Mouse (Mus musculus): Measurements from ENCODE around the gene Prickle4. TPM values are rescaled to one million over a fixed set of nuclear protein-coding genes. Genes with fewer than 3 reads are reported as not detected.

The Prickle4 gene
- total and polyA plus RNA-seq, 3 experiments: 3.4 TPM; not detected in 2

DNA sequence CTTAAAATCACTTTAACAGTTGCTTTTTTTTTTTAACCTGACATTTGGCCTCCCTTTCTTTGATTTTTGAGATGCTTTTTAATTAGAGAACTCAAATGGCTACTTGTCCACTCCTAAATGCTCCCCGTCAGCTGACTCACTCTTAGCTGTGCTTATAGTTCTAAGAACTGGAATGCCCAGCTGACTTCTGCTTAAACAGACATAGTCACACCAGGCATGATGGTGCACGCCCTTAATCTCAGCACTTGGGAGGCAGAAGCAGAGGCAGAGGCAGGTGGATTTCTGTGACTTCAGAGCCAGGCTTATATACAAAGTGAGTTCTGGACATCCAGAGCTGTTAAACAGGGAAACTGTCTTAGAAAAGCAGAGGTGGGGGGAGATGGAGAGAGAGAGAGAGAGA, 42.6 kb downstream of the Prickle4 start:
- Histone ChIP-seq H3K4me3 (ENCODE audit: low read depth, low read length) (no peak overlapping the region), H3K9me3 (replicated peaks) (no peaks in the 10 kb centered on the region), H3K36me3 (replicated peaks) (peaks cover 41% of the 10 kb centered on the region), H3K27me3 (ENCODE audit: insufficient read depth, low read length) (no peaks in the 10 kb centered on the region), H3K4me1 (ENCODE audit: insufficient read depth, low read depth, low read length) (no peaks in the 10 kb centered on the region)
- ATAC-seq (ENCODE audit: extremely low read depth, insufficient number of reproducible peaks, low FRiP score, poor library complexity, severe bottlenecking) (no peak), DNase-seq (ENCODE audit: low spot score) (no peak)
- no peak for TF ChIP-seq CTCF (IDR thresholded peaks at IDR 0.05; ENCODE audit: low read depth, low read length)
- TF ChIP-seq POLR2AphosphoS5 (IDR thresholded peaks at IDR 0.05; ENCODE audit: insufficient replicate concordance, low read depth, low read length): no peak
- TF ChIP-seq GATA2 (IDR thresholded peaks at IDR 0.05; ENCODE audit: borderline replicate concordance, low read depth, low read length): no peak
- TF ChIP-seq TAL1 (conservative IDR thresholded peaks at IDR 0.05; ENCODE audit: low read depth, low read length): no peak
- no peak for TF ChIP-seq GATA1 (IDR thresholded peaks at IDR 0.05; ENCODE audit: borderline replicate concordance, low read length)

DNA sequence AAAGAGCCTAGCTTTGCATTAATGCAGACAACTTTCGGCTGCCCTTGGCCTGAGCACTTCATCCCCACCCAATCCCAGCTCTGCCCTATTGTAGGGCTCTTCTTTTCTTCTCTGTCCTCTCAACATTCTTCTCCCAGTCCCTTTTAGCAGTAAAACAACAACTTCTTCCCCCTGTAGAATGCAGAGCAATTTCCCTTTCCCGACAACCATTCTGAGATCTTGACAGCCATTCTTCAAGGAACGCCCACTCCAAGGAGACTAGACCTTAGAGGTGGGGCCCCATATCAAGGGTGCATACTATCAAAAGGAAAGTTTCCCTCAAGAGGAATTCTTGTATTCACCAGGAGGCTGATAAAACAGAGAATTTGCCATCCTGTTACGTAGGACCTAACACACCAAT, 45.6 kb downstream of the Prickle4 start:
- no peaks in the 10 kb centered on the region for H3K9me3 ChIP-seq (replicated peaks)
- ATAC-seq (ENCODE audit: extremely low read depth, insufficient number of reproducible peaks, low FRiP score, poor library complexity, severe bottlenecking) (no peak), DNase-seq (ENCODE audit: low spot score) (no peak)
- H3K4me1 ChIP-seq (ENCODE audit: insufficient read depth, low read depth, low read length): no peaks in the 10 kb centered on the region; the same call in 1 of the 2 replicates
- TF ChIP-seq POLR2AphosphoS5 (IDR thresholded peaks at IDR 0.05; ENCODE audit: insufficient replicate concordance, low read depth, low read length) (no peak), CTCF (IDR thresholded peaks at IDR 0.05; ENCODE audit: low read depth, low read length) (no peak), TAL1 (conservative IDR thresholded peaks at IDR 0.05; ENCODE audit: low read depth, low read length) (no peak), GATA2 (IDR thresholded peaks at IDR 0.05; ENCODE audit: borderline replicate concordance, low read depth, low read length) (no peak), GATA1 (IDR thresholded peaks at IDR 0.05; ENCODE audit: borderline replicate concordance, low read length) (no peak)
- H3K4me3 ChIP-seq (ENCODE audit: low read depth, low read length): no peak overlapping the region
- H3K36me3 ChIP-seq (replicated peaks): peaks cover 27% of the 10 kb centered on the region
- H3K27me3 ChIP-seq (ENCODE audit: insufficient read depth, low read length): no peaks in the 10 kb centered on the region

DNA sequence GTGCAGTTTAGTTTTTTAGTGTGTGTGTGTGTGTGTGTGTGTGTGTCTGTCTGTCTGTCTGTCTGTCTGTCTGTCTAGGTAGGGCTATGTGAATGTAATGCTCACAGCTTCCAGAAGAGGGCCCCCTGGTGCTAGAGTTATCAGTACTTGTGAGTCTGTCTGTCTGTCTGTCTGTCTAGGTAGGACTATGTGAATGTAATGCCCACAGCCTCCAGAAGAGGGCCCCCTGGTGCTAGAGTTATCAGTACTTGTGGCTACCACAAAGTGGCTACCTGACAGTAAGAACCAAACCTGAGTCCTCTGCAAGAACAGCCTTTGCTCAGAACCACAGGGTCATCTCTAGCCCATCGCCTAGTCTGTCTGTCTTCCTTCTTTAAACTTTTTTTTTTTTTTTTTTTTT, 47.9 kb downstream of the Prickle4 start:
- Histone ChIP-seq H3K27me3 (ENCODE audit: insufficient read depth, low read length) (no peaks in the 10 kb centered on the region), H3K9me3 (replicated peaks) (no peaks in the 10 kb centered on the region), H3K4me3 (ENCODE audit: low read depth, low read length) (no peak overlapping the region), H3K36me3 (replicated peaks) (peaks cover 22% of the 10 kb centered on the region), H3K4me1 (ENCODE audit: insufficient read depth, low read depth, low read length) (no peaks in the 10 kb centered on the region; the same call in 1 of the 2 replicates)
- peak; percentile 54 for ATAC-seq (ENCODE audit: extremely low read depth, insufficient number of reproducible peaks, low FRiP score, poor library complexity, severe bottlenecking)
- TF ChIP-seq CTCF (IDR thresholded peaks at IDR 0.05; ENCODE audit: low read depth, low read length) (peak; percentile 39), TAL1 (conservative IDR thresholded peaks at IDR 0.05; ENCODE audit: low read depth, low read length) (no peak)
- DNase-seq (ENCODE audit: low spot score): peak; percentile 6

DNA sequence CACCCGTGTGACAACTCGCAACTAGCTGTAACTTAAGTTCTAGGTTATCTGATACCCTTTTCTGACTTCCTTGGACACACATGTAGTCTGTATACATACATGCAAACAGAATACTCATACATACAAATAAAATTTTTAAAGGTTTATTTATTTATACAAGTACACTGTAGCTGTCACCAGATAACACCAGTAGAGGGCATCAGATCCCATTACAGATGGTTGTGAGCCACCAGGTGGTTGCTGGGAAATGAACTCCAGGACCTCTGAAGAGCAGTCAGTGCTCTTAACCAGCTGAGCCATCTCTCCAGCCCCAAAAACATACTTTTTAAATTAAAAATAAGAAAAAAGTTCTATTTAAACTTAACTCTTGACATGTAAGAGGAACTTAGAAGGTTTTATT, 51.5 kb downstream of the Prickle4 start:
- Histone ChIP-seq H3K4me1 (ENCODE audit: insufficient read depth, low read depth, low read length) (no peaks in the 10 kb centered on the region; the same call in 1 of the 2 replicates), H3K27me3 (ENCODE audit: insufficient read depth, low read length) (no peaks in the 10 kb centered on the region), H3K4me3 (ENCODE audit: low read depth, low read length) (no peak overlapping the region), H3K36me3 (replicated peaks) (peaks cover 10% of the 10 kb centered on the region), H3K9me3 (replicated peaks) (no peaks in the 10 kb centered on the region)
- TF ChIP-seq GATA2 (IDR thresholded peaks at IDR 0.05; ENCODE audit: borderline replicate concordance, low read depth, low read length) (no peak), CTCF (IDR thresholded peaks at IDR 0.05; ENCODE audit: low read depth, low read length) (no peak), TAL1 (conservative IDR thresholded peaks at IDR 0.05; ENCODE audit: low read depth, low read length) (no peak), POLR2AphosphoS5 (IDR thresholded peaks at IDR 0.05; ENCODE audit: insufficient replicate concordance, low read depth, low read length) (no peak), GATA1 (IDR thresholded peaks at IDR 0.05; ENCODE audit: borderline replicate concordance, low read length) (no peak)
- ATAC-seq (ENCODE audit: extremely low read depth, insufficient number of reproducible peaks, low FRiP score, poor library complexity, severe bottlenecking) (no peak), DNase-seq (ENCODE audit: low spot score) (no peak)

Other genes with a start within 250 kb of the Prickle4 start
- 29.1 and 31.1 TPM in 2 replicates for gene Taf8, start 192.4 kb downstream of the Prickle4 start, total RNA-seq (2014; fragmentation: Nextera tagmentation)
- 39.8 and 47.0 TPM in 2 replicates for gene Taf8, start 192.4 kb downstream of the Prickle4 start, total RNA-seq (2017)
- 22.3 and 22.4 TPM in 2 replicates for gene Taf8, start 192.4 kb downstream of the Prickle4 start, polyA plus RNA-seq (2012)
- gene Ccnd3, start 189.7 kb downstream of the Prickle4 start, total RNA-seq (2014; fragmentation: Nextera tagmentation): 229 and 238 TPM in 2 replicates
- gene Ccnd3, start 189.7 kb downstream of the Prickle4 start, total RNA-seq (2017): 134 and 143 TPM in 2 replicates
- 426 and 439 TPM in 2 replicates for gene Ccnd3, start 189.7 kb downstream of the Prickle4 start, polyA plus RNA-seq (2012)
- 8.1 and 11.8 TPM in 2 replicates for gene Bysl, start 83.2 kb downstream of the Prickle4 start, total RNA-seq (2014; fragmentation: Nextera tagmentation)
- 11.3 and 11.9 TPM in 2 replicates for gene Bysl, start 83.2 kb downstream of the Prickle4 start, total RNA-seq (2017)
- gene Bysl, start 83.2 kb downstream of the Prickle4 start, polyA plus RNA-seq (2012): 35.2 and 44.0 TPM in 2 replicates
- gene Med20, start 83.2 kb downstream of the Prickle4 start, total RNA-seq (2014; fragmentation: Nextera tagmentation): 36.4 and 38.8 TPM in 2 replicates
- 59.8 and 60.8 TPM in 2 replicates for gene Med20, start 83.2 kb downstream of the Prickle4 start, total RNA-seq (2017)
- 6.0 and 9.9 TPM in 2 replicates for gene Med20, start 83.2 kb downstream of the Prickle4 start, polyA plus RNA-seq (2012)
- gene Gm20517, start 83.1 kb downstream of the Prickle4 start, total RNA-seq (2014; fragmentation: Nextera tagmentation): 2.7 and 9.6 TPM in 2 replicates
- 1.2 and 2.0 TPM in 2 replicates for gene Gm20517, start 83.1 kb downstream of the Prickle4 start, total RNA-seq (2017)
- 0.05 TPM in 1 of 2 replicates, not detected in the other for gene Gm20517, start 83.1 kb downstream of the Prickle4 start, polyA plus RNA-seq (2012)
- gene Usp49, start 64.0 kb downstream of the Prickle4 start, total RNA-seq (2014; fragmentation: Nextera tagmentation): 16.0 and 41.7 TPM in 2 replicates
- gene Usp49, start 64.0 kb downstream of the Prickle4 start, total RNA-seq (2017): 5.3 and 6.0 TPM in 2 replicates
- 15.6 and 16.4 TPM in 2 replicates for gene Usp49, start 64.0 kb downstream of the Prickle4 start, polyA plus RNA-seq (2012)
- 343 and 409 TPM in 2 replicates for gene Tomm6, start 6.3 kb downstream of the Prickle4 start, total RNA-seq (2014; fragmentation: Nextera tagmentation)
- 55.4 and 69.9 TPM in 2 replicates for gene Tomm6, start 6.3 kb downstream of the Prickle4 start, total RNA-seq (2017)
- gene Tomm6, start 6.3 kb downstream of the Prickle4 start, polyA plus RNA-seq (2012): 258 and 272 TPM in 2 replicates
- 1.5 and 2.1 TPM in 2 replicates for gene Frs3, start 5.7 kb downstream of the Prickle4 start, total RNA-seq (2014; fragmentation: Nextera tagmentation)
- 1.6 and 2.1 TPM in 2 replicates for gene Frs3, start 5.7 kb downstream of the Prickle4 start, total RNA-seq (2017)
- 2.0 and 3.0 TPM in 2 replicates for gene Frs3, start 5.7 kb downstream of the Prickle4 start, polyA plus RNA-seq (2012)
- gene Gm21981, start 281 bp downstream of the Prickle4 start, total RNA-seq (2014; fragmentation: Nextera tagmentation): not detected in 2 replicates
- gene Gm21981, start 281 bp downstream of the Prickle4 start, total RNA-seq (2017): 0.12 and 0.71 TPM in 2 replicates
- 0.21 and 0.44 TPM in 2 replicates for gene Gm21981, start 281 bp downstream of the Prickle4 start, polyA plus RNA-seq (2012)
- gene Pgc, start 32.1 kb upstream of the Prickle4 start, total RNA-seq (2014; fragmentation: Nextera tagmentation): not detected in 2 replicates
- not detected in 2 replicates for gene Pgc, start 32.1 kb upstream of the Prickle4 start, total RNA-seq (2017)
- not detected in 2 replicates for gene Pgc, start 32.1 kb upstream of the Prickle4 start, polyA plus RNA-seq (2012)
- gene Tfeb, start 42.3 kb upstream of the Prickle4 start, total RNA-seq (2014; fragmentation: Nextera tagmentation): 11.9 and 17.8 TPM in 2 replicates
- gene Tfeb, start 42.3 kb upstream of the Prickle4 start, total RNA-seq (2017): 10.7 and 11.6 TPM in 2 replicates
- gene Tfeb, start 42.3 kb upstream of the Prickle4 start, polyA plus RNA-seq (2012): 57.0 and 73.2 TPM in 2 replicates
- not detected in 2 replicates for gene Mdfi, start 140.0 kb upstream of the Prickle4 start, total RNA-seq (2014; fragmentation: Nextera tagmentation)
- gene Mdfi, start 140.0 kb upstream of the Prickle4 start, total RNA-seq (2017): 0.05 TPM in 1 of 2 replicates, not detected in the other
- gene Mdfi, start 140.0 kb upstream of the Prickle4 start, polyA plus RNA-seq (2012): not detected in 2 replicates
- gene Foxp4, start 229.9 kb upstream of the Prickle4 start, total RNA-seq (2014; fragmentation: Nextera tagmentation): 20.2 and 21.6 TPM in 2 replicates
- 0.93 and 1.0 TPM in 2 replicates for gene Foxp4, start 229.9 kb upstream of the Prickle4 start, total RNA-seq (2017)
- 54.1 and 64.6 TPM in 2 replicates for gene Foxp4, start 229.9 kb upstream of the Prickle4 start, polyA plus RNA-seq (2012)

All from G1E (cell line).